Mouse (Mus musculus): ENCODE data around the gene Ntpcr. TPM values are rescaled to one million over a fixed set of nuclear protein-coding genes. Genes with fewer than 3 reads are reported as not detected.
A peak's percentile ranks its signal among the peaks of the same experiment; 100 is the strongest.

Ntpcr gene
- polyA plus RNA-seq, 1 experiment = 47.9 TPM

GRCm38 (mm10) chr8:125725037-125725820 is 4.5 kb upstream of the Ntpcr start:
- no peak for DNase-seq (ENCODE audit: extremely low spot score in 1 of 2, low spot score in 1 of 2)

GRCm38 (mm10) chr8:125726143-125726542 is 3.6 kb upstream of the Ntpcr start:
- no peak for DNase-seq (ENCODE audit: extremely low spot score in 1 of 2, low spot score in 1 of 2)

GRCm38 (mm10) chr8:125726986-125727385 is 2.8 kb upstream of the Ntpcr start:
- DNase-seq (ENCODE audit: extremely low spot score in 1 of 2, low spot score in 1 of 2) = no peak

GRCm38 (mm10) chr8:125727797-125728196 is 2.0 kb upstream of the Ntpcr start:
- no peak for DNase-seq (ENCODE audit: extremely low spot score in 1 of 2, low spot score in 1 of 2)

GRCm38 (mm10) chr8:125733964-125734956 is 4.5 kb downstream of the Ntpcr start:
- peak; percentile 41 to 87 for DNase-seq (ENCODE audit: extremely low spot score in 1 of 2, low spot score in 1 of 2)

- no peak for DNase-seq (ENCODE audit: extremely low spot score in 1 of 2, low spot score in 1 of 2)
These were observed 9.2 kb downstream of the Ntpcr start for GRCm38 (mm10) chr8:125738956-125739355.

- no peak for DNase-seq (ENCODE audit: extremely low spot score in 1 of 2, low spot score in 1 of 2)
These were observed 10.9 kb downstream of the Ntpcr start for GRCm38 (mm10) chr8:125740655-125741054.

GRCm38 (mm10) chr8:125741377-125741776 is 11.6 kb downstream of the Ntpcr start:
- no peak for DNase-seq (ENCODE audit: extremely low spot score in 1 of 2, low spot score in 1 of 2)

GRCm38 (mm10) chr8:125741855-125742254 is 12.1 kb downstream of the Ntpcr start:
- no peak for DNase-seq (ENCODE audit: extremely low spot score in 1 of 2, low spot score in 1 of 2)

- DNase-seq (ENCODE audit: extremely low spot score in 1 of 2, low spot score in 1 of 2) = no peak
These were observed 12.6 kb downstream of the Ntpcr start for GRCm38 (mm10) chr8:125742406-125742805.

GRCm38 (mm10) chr8:125744914-125745576 is 15.3 kb downstream of the Ntpcr start:
- DNase-seq (ENCODE audit: extremely low spot score in 1 of 2, low spot score in 1 of 2) = no peak

GRCm38 (mm10) chr8:125747390-125747789 is 17.6 kb downstream of the Ntpcr start:
- DNase-seq (ENCODE audit: extremely low spot score in 1 of 2, low spot score in 1 of 2) = no peak

GRCm38 (mm10) chr8:125750846-125751245 is 21.1 kb downstream of the Ntpcr start:
- DNase-seq (ENCODE audit: extremely low spot score in 1 of 2, low spot score in 1 of 2) = no peak

- no peak for DNase-seq (ENCODE audit: extremely low spot score in 1 of 2, low spot score in 1 of 2)
These were observed 26.1 kb downstream of the Ntpcr start for GRCm38 (mm10) chr8:125755896-125756295.

GRCm38 (mm10) chr8:125756391-125757105 is 26.8 kb downstream of the Ntpcr start:
- peak in 1 of 2 experiments; percentile 6 for DNase-seq (ENCODE audit: extremely low spot score in 1 of 2, low spot score in 1 of 2)

GRCm38 (mm10) chr8:125757106-125757496 is 27.3 kb downstream of the Ntpcr start:
- DNase-seq (ENCODE audit: extremely low spot score in 1 of 2, low spot score in 1 of 2) = no peak

GRCm38 (mm10) chr8:125759022-125759421 is 29.3 kb downstream of the Ntpcr start:
- DNase-seq (ENCODE audit: extremely low spot score in 1 of 2, low spot score in 1 of 2) = peak in 1 of 2 experiments; percentile 41

GRCm38 (mm10) chr8:125763066-125763786 is 33.5 kb downstream of the Ntpcr start:
- no peak for DNase-seq (ENCODE audit: extremely low spot score in 1 of 2, low spot score in 1 of 2)

- DNase-seq (ENCODE audit: extremely low spot score in 1 of 2, low spot score in 1 of 2) = no peak
These were observed 38.3 kb downstream of the Ntpcr start for GRCm38 (mm10) chr8:125768079-125768478.
